Mouse (Mus musculus) layer of hippocampus, adult 8-10 months (tissue): ENCODE results near the gene Rpl10a. TPM values are rescaled to one million over a fixed set of nuclear protein-coding genes. Genes with fewer than 3 reads are reported as not detected.

Experiments
- DNase-seq, 2 experiments: peaks; one replicate each; pipeline ENCODE4 v3.0.0; 2022; ENCODE audit warnings: low spot score in 2 of 2
- total RNA-seq, 4 experiments: library from RNA; stranded (reverse); gene quantifications; 2 replicates each; pipeline ENCODE4 v1.2.4; 2022

Rpl10a gene
- total RNA-seq: 100 to 1,000 TPM; 309 to 406 (median 361) TPM

GRCm38 (mm10) chr17:28328366-28328928 is at the start of gene Rpl10a:
Gene Rpl10a (plus strand): TSS chr17:28328471.
- peak; percentile 92 to 99 for DNase-seq

GRCm38 (mm10) chr17:28279236-28279635 is 49.0 kb upstream of the Rpl10a start:
- DNase-seq: no peak

GRCm38 (mm10) chr17:28279780-28280422 is 48.4 kb upstream of the Rpl10a start:
- no peak for DNase-seq

GRCm38 (mm10) chr17:28280423-28280800 is 47.9 kb upstream of the Rpl10a start:
- DNase-seq: no peak

GRCm38 (mm10) chr17:28280831-28281377 is 47.4 kb upstream of the Rpl10a start:
- no peak for DNase-seq

GRCm38 (mm10) chr17:28281866-28282441 is 46.3 kb upstream of the Rpl10a start:
- no peak for DNase-seq

GRCm38 (mm10) chr17:28283199-28283598 is 45.1 kb upstream of the Rpl10a start:
- DNase-seq: no peak

GRCm38 (mm10) chr17:28286133-28286532 is 42.1 kb upstream of the Rpl10a start:
- DNase-seq: no peak

- DNase-seq: no peak
Measured at GRCm38 (mm10) chr17:28286964-28287363, 41.3 kb upstream of the Rpl10a start.

- no peak for DNase-seq
Measured at GRCm38 (mm10) chr17:28287578-28287977, 40.7 kb upstream of the Rpl10a start.

- no peak for DNase-seq
Measured at GRCm38 (mm10) chr17:28287980-28288379, 40.3 kb upstream of the Rpl10a start.

GRCm38 (mm10) chr17:28290262-28290661 is 38.0 kb upstream of the Rpl10a start:
- DNase-seq: peak in 1 of 2 experiments; percentile 48

GRCm38 (mm10) chr17:28290671-28291070 is 37.6 kb upstream of the Rpl10a start:
- DNase-seq: no peak

- DNase-seq: no peak
Measured at GRCm38 (mm10) chr17:28291346-28291745, 36.9 kb upstream of the Rpl10a start.

- DNase-seq: no peak
Measured at GRCm38 (mm10) chr17:28293716-28294115, 34.6 kb upstream of the Rpl10a start.

- DNase-seq: no peak
Measured at GRCm38 (mm10) chr17:28294449-28295333, 33.6 kb upstream of the Rpl10a start.

GRCm38 (mm10) chr17:28298888-28299287 is 29.4 kb upstream of the Rpl10a start:
- DNase-seq: no peak

GRCm38 (mm10) chr17:28299669-28300320 is 28.5 kb upstream of the Rpl10a start:
- DNase-seq: no peak

GRCm38 (mm10) chr17:28300323-28300722 is 27.9 kb upstream of the Rpl10a start:
- no peak for DNase-seq

- DNase-seq: no peak
Measured at GRCm38 (mm10) chr17:28300850-28301249, 27.4 kb upstream of the Rpl10a start.

GRCm38 (mm10) chr17:28305172-28305571 is 23.1 kb upstream of the Rpl10a start:
- DNase-seq: no peak
